Mouse (Mus musculus) liver, embryonic 16.5 days (tissue): ENCODE measurements around the gene Tln2. TPM values are rescaled to one million over a fixed set of nuclear protein-coding genes. Genes with fewer than 3 reads are reported as not detected.

Experiments used
- ATAC-seq: fragments of 200-750 bp; cut with Nextera tagmentation; 2 replicates; pipeline ENCODE4 v1.8.0; 2017; ENCODE audit warnings: low read depth, mild to moderate bottlenecking, moderate number of reproducible peaks, moderate library complexity
- H3K27ac ChIP-seq: fragments of 300-500 bp; sonication (generic); 2 replicates; pipeline ENCODE4 v1.5.1; 2014; ENCODE audit warnings: mild to moderate bottlenecking, low read length
- H3K27me3 ChIP-seq: fragments of 300-500 bp; sonication (generic); 2 replicates; pipeline ENCODE4 v1.6.1; 2014; ENCODE audit warnings: low read depth, low read length, mixed read lengths; ENCODE audit not compliant: control insufficient read depth, insufficient read depth
- H3K36me3 ChIP-seq: fragments of 300-500 bp; sonication (generic); 2 replicates; pipeline ENCODE4 v1.6.1; 2014; ENCODE audit warnings: mild to moderate bottlenecking; ENCODE audit not compliant: control insufficient read depth, insufficient read depth
- H3K4me1 ChIP-seq: fragments of 300-500 bp; sonication (generic); 2 replicates; pipeline ENCODE4 v1.6.1; 2014; ENCODE audit warnings: low read depth, low read length, mixed read lengths; ENCODE audit not compliant: control insufficient read depth
- H3K4me2 ChIP-seq: fragments of 300-500 bp; sonication (generic); 2 replicates; pipeline ENCODE4 v1.6.1; 2014; ENCODE audit warnings: low read depth, low read length, mixed read lengths
- H3K4me3 ChIP-seq: fragments of 300-500 bp; sonication (generic); 2 replicates; pipeline ENCODE4 v1.5.1; 2014; ENCODE audit warnings: low read depth, mild to moderate bottlenecking, low read length
- H3K9ac ChIP-seq: fragments of 300-500 bp; sonication (generic); 2 replicates; pipeline ENCODE4 v1.6.1; 2014; ENCODE audit warnings: low read depth, low read length
- H3K9me3 ChIP-seq: fragments of 300-500 bp; sonication (generic); replicated peaks from 2 replicates; pipeline ENCODE4 v1.6.1; 2016; ENCODE audit warnings: low read length; ENCODE audit not compliant: control insufficient read depth
- whole genome bisulfite sequencing: fragments of 180-500 bp; shearing (Covaris S2); extraction: QIAGEN DNeasy Blood & Tissue Kit; methylation state at CpG from one replicate; pipeline ENCODE4 v1.1.7; 2014; ENCODE audit not compliant: insufficient replicate concordance; 5-methylcytosine and 5-hydroxymethylcytosine counted together
- polyA plus RNA-seq: library from polyadenylated mRNA; unstranded; fragments of >200 nt; fragmentation: Nextera tagmentation; extraction: Ambion mirVana; gene quantifications from 2 replicates; pipeline ENCODE4 v1.2.1, GENCODE M21; 2015

Tln2 gene
- polyA plus RNA-seq, 1 experiment from 2014 or later: 3.4 TPM

- no peak overlapping the region for H3K27ac ChIP-seq
- H3K27me3 ChIP-seq: no peaks in the 10 kb centered on the region
- H3K9me3 ChIP-seq: no peaks in the 10 kb centered on the region
- no peak overlapping the region for H3K4me2 ChIP-seq
- no peaks in the 10 kb centered on the region for H3K4me1 ChIP-seq
- ATAC-seq: no peak
- H3K36me3 ChIP-seq: no peaks in the 10 kb centered on the region
- no peak overlapping the region for H3K9ac ChIP-seq
- H3K4me3 ChIP-seq: no peak overlapping the region
Observed at GRCm38 (mm10) chr9:67273362-67273761, 286.1 kb downstream of the Tln2 start.

DNA sequence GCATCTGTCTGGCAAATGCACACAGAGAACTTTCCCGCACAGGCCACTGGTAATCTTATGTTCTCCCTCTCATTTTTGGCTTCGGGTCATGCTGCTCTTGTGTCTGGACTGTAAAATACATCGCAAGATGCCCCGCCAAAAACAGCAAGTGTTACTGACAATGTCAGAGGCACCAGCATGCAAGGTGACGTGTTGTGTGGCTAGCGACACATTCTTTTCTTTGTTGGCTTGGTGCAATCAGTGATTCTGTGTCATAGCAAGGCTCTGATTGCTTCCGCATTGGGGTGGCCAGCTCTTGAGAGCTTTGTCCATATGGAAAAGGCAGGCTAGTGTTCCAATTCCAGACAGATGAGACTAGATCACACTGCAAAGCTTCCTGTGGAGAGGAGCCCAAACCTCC, 288.8 kb downstream of the Tln2 start:
- H3K9me3 ChIP-seq: no peaks in the 10 kb centered on the region
- H3K27me3 ChIP-seq: no peaks in the 10 kb centered on the region
- H3K4me3 ChIP-seq: no peak overlapping the region
- no peak overlapping the region for H3K9ac ChIP-seq
- ATAC-seq: no peak
- H3K27ac ChIP-seq: no peak overlapping the region
- H3K36me3 ChIP-seq: no peaks in the 10 kb centered on the region
- no peaks in the 10 kb centered on the region for H3K4me1 ChIP-seq
- 69% methylated on average over 7 of the region's 7 CpGs for WGBS
- no peak overlapping the region for H3K4me2 ChIP-seq

GRCm38 (mm10) chr9:67270061-67270595, 289.4 kb downstream of the Tln2 start:
- no peak for ATAC-seq
- Histone ChIP-seq H3K4me1 (no peaks in the 10 kb centered on the region), H3K27ac (no peak overlapping the region)

GRCm38 (mm10) chr9:67267276-67267990, 292.1 kb downstream of the Tln2 start:
- Histone ChIP-seq H3K27me3 (no peaks in the 10 kb centered on the region), H3K27ac (no peak overlapping the region), H3K4me3 (no peak overlapping the region), H3K9me3 (no peaks in the 10 kb centered on the region), H3K9ac (no peak overlapping the region), H3K4me2 (no peak overlapping the region), H3K4me1 (no peaks in the 10 kb centered on the region), H3K36me3 (no peaks in the 10 kb centered on the region)
- 39% methylated on average over 8 of the region's 8 CpGs for WGBS
- no peak for ATAC-seq

More at GRCm38 (mm10) chr9:67270061-67270595, 289.4 kb downstream of the Tln2 start:
- H3K36me3 ChIP-seq: no peaks in the 10 kb centered on the region
- H3K9me3 ChIP-seq: no peaks in the 10 kb centered on the region
- no peak overlapping the region for H3K9ac ChIP-seq
- 52% methylated on average over 7 of the region's 7 CpGs for WGBS
- no peaks in the 10 kb centered on the region for H3K27me3 ChIP-seq
- H3K4me2 ChIP-seq: no peak overlapping the region
- no peak overlapping the region for H3K4me3 ChIP-seq

DNA sequence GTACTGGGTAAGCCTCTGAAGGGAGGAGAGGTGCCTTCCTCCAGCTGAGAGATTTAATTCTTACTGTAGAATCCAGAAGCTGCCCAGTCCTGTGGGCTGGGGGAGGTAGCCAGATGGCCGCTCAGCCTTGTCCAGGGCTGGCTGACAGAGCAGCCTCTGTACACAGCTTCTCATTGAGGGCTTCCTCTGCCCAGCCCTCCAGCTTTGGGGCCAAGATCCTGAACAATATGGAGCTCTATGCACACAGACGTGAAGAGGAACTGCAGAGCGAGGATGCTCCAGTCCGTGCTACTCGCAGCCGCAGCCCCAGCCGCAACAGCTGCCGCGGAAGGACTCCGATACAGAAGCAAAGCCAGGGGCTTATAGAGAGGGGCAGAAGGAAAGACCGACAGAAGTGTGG, 294.0 kb downstream of the Tln2 start:
- WGBS: 61% methylated on average over 11 of the region's 11 CpGs
- H3K4me3 ChIP-seq: no peak overlapping the region
- H3K9me3 ChIP-seq: no peaks in the 10 kb centered on the region
- no peaks in the 10 kb centered on the region for H3K4me1 ChIP-seq
- no peak for ATAC-seq
- no peaks in the 10 kb centered on the region for H3K27me3 ChIP-seq
- no peak overlapping the region for H3K4me2 ChIP-seq
- no peaks in the 10 kb centered on the region for H3K36me3 ChIP-seq
- H3K27ac ChIP-seq: no peak overlapping the region
- H3K9ac ChIP-seq: no peak overlapping the region

- WGBS: 40% methylated on average over 2 of the region's 2 CpGs
- Histone ChIP-seq H3K9ac (no peak overlapping the region), H3K4me1 (no peaks in the 10 kb centered on the region), H3K36me3 (no peaks in the 10 kb centered on the region), H3K9me3 (no peaks in the 10 kb centered on the region), H3K4me3 (no peak overlapping the region), H3K4me2 (no peak overlapping the region), H3K27ac (no peak overlapping the region), H3K27me3 (no peaks in the 10 kb centered on the region)
- ATAC-seq: no peak
Observed at GRCm38 (mm10) chr9:67264896-67265295, 294.6 kb downstream of the Tln2 start.

- Histone ChIP-seq H3K27me3 (no peaks in the 10 kb centered on the region), H3K27ac (no peak overlapping the region), H3K9me3 (no peaks in the 10 kb centered on the region), H3K36me3 (no peaks in the 10 kb centered on the region; the same call in 1 of the 2 replicates), H3K4me1 (no peaks in the 10 kb centered on the region), H3K4me3 (no peak overlapping the region), H3K4me2 (no peak overlapping the region), H3K9ac (no peak overlapping the region)
- WGBS: 18% methylated on average over 13 of the region's 13 CpGs
- ATAC-seq: peak; percentile 48
Observed at GRCm38 (mm10) chr9:67260835-67261599, 298.5 kb downstream of the Tln2 start.

GRCm38 (mm10) chr9:67250141-67250540, 309.4 kb downstream of the Tln2 start:
- ATAC-seq: no peak
- Histone ChIP-seq H3K9me3 (no peaks in the 10 kb centered on the region), H3K36me3 (no peaks in the 10 kb centered on the region), H3K27ac (no peak overlapping the region), H3K4me3 (no peak overlapping the region), H3K4me1 (no peaks in the 10 kb centered on the region), H3K4me2 (no peak overlapping the region), H3K9ac (no peak overlapping the region), H3K27me3 (no peaks in the 10 kb centered on the region)
- 49% methylated on average over 2 of the region's 2 CpGs for WGBS

DNA sequence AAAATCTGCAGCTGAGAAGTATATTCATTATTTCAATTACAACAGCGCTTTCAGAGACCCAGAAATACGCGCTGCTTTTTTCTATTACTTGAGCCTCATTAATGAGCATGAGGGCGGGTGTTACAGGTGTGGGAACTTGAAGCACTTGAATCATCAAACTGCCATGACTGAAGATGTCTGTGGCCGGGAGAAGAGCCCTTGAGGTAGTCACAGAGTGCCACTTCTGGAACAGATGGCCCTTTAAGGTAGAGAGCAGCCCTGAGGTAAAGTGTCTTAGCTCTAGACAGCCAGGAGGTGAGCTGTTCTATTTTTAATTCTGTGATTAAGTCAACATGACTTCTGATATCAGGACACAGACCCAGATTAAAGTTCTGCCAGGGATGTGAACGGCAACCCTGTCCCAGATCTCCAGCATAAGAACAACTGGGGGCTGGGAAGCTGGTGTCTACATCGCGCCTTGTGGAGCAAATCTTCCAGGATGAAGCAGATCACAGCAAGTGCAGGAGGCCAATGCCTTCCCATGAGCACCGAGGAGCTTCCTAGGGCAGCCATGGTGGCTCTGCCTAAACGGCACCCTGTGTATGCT, 312.0 kb downstream of the Tln2 start:
- no peak overlapping the region for H3K9ac ChIP-seq
- ATAC-seq: no peak
- no peak overlapping the region for H3K27ac ChIP-seq
- H3K9me3 ChIP-seq: no peaks in the 10 kb centered on the region
- no peaks in the 10 kb centered on the region for H3K4me1 ChIP-seq
- no peak overlapping the region for H3K4me3 ChIP-seq
- no peaks in the 10 kb centered on the region for H3K36me3 ChIP-seq
- no peak overlapping the region for H3K4me2 ChIP-seq
- WGBS: 67% methylated on average over 10 of the region's 10 CpGs
- no peaks in the 10 kb centered on the region for H3K27me3 ChIP-seq
